ENCODE assay signal across 22 mouse cellular contexts in genomic region chr2:74454431-74454830, GRCm38 (mm10).
"Had no signal": no experiment of that assay in that cellular context is flagged by ENCODE, and none has a peak within 500 bp of the region (broad histone marks: within the 10 kb centered on the region; RNA-seq: fewer than 3 reads in every experiment).

No protein-coding gene starts in this region.

- H3K27ac ChIP-seq: layer of hippocampus, adult 2 months; left cerebral cortex, adult 2 months; limb, embryonic 12.5 days; limb, embryonic 15.5 days; liver, embryonic 14.5 days; macrophage; midbrain, embryonic 12.5 days; midbrain, embryonic 15.5 days; neural tube, embryonic 12.5 days; neural tube, embryonic 15.5 days; stomach, embryonic 15.5 days had no signal

- ATAC-seq: liver, postnatal 0 days; lung, postnatal 0 days; midbrain, embryonic 15.5 days had no signal

- H3K4me3 ChIP-seq: layer of hippocampus, adult 2 months; left cerebral cortex, adult 2 months; limb, embryonic 12.5 days; limb, embryonic 15.5 days; midbrain, embryonic 12.5 days; midbrain, embryonic 15.5 days; neural tube, embryonic 12.5 days; neural tube, embryonic 15.5 days; stomach, embryonic 15.5 days had no signal

- DNase-seq: kidney, adult 18-20 months; kidney, adult 9 months; layer of hippocampus, adult 9-11 months; liver, postnatal 0 days; lung, embryonic 14.5 days; right cerebral cortex, adult 18-20 months; right cerebral cortex, postnatal 14 days; right cerebral cortex, postnatal 4 days; spleen, adult 18-20 months; thymus, postnatal 25 days had no signal
